Comparison of ENCODE assay signal across 8 mouse cellular contexts in the genomic region with DNA sequence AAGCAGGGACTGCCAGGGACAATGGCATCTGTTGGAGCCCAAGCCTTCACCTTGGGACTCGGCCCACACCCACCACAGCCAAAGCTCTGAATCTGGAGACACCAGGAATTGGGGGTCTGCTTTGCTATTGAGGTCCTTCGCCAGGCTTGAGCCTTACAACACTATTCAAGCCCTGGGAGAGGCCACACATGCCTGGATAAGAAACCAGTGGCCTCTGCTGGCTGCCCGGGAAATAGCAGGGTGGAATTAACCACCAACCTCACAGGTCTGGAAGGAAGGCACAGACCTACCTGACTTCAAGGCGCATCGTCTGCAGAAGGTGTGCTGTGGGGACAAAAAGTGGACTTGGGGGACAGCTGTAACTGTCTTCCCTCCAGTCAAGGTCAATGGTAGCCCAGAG. TPM values are rescaled to one million over a fixed set of nuclear protein-coding genes. Genes with fewer than 3 reads are reported as not detected.
DNase-seq lines count a peak whose midpoint lies in the region; ATAC-seq lines count a peak whose summit lies in the region.
"Had no signal": no experiment of that assay in that cellular context is flagged by ENCODE, and none has a peak within 500 bp of the region (broad histone marks: within the 10 kb centered on the region; RNA-seq: fewer than 3 reads in every experiment).

No protein-coding gene starts in this region.

- peak; percentile 59; the same call in 1 of the 2 replicates for ATAC-seq in lung, embryonic 16.5 days (ENCODE audit: low read depth)

- H3K4me3 ChIP-seq in lung, embryonic 16.5 days (ENCODE audit: low read length): peak overlapping the region; percentile 34
- H3K4me3 ChIP-seq: erythroblast, embryonic 14.5 days had no signal

- 45% methylated on average over 5 of the region's 5 CpGs for WGBS in lung, embryonic 16.5 days

- H3K27ac ChIP-seq in lung, embryonic 16.5 days (ENCODE audit: low read length): no peak overlapping the region

- no peaks in the 10 kb centered on the region for H3K4me1 ChIP-seq in lung, embryonic 16.5 days (replicated peaks; ENCODE audit: control insufficient read depth, insufficient read depth, low read length)

- intact Hi-C loops in heart, postnatal 14 days (cut with DNase I): loop anchor here (2.0 kb wide), 1 partner anchor 19 kb away; no protein-coding TSS in a partner anchor

- no peaks in the 10 kb centered on the region for H3K9me3 ChIP-seq in lung, embryonic 16.5 days (ENCODE audit: control insufficient read depth, low read length)

- peak overlapping the region; percentile 49 for H3K4me2 ChIP-seq in lung, embryonic 16.5 days (ENCODE audit: low read depth, low read length)

- no peaks in the 10 kb centered on the region for H3K27me3 ChIP-seq in lung, embryonic 16.5 days (ENCODE audit: control insufficient read depth, insufficient read depth, low read depth, low read length)

- H3K9ac ChIP-seq in lung, embryonic 16.5 days (ENCODE audit: low read length): peak overlapping the region; percentile 59; the same call in 1 of the 2 replicates

- peaks cover 53% of the 10 kb centered on the region for H3K36me3 ChIP-seq in lung, embryonic 16.5 days (ENCODE audit: control insufficient read depth, insufficient read depth, low read length)

- DNase-seq in 416B (ENCODE audit: low read depth) (peak; percentile 53), ES-CJ7 (ENCODE audit: low read depth, low spot score) (peak; percentile 58)
- peak; percentile 62 for DNase-seq in embryo, embryonic 11 days
- DNase-seq in heart, postnatal 14 days: peak; percentile 62 to 67
- DNase-seq in kidney, postnatal 36 days: peak; percentile 49 to 83
- peak; percentile 70 for DNase-seq in right cerebral cortex, postnatal 14 days

RNA-seq across cellular contexts. Expression of a gene that starts 14.1 kb away (rescaled TPM):
- 10 to 100 TPM; 57.2 to 65.5 TPM for total RNA-seq in heart, postnatal 14 days (2021)
- polyA plus RNA-seq in lung, embryonic 16.5 days (2015; fragmentation: Nextera tagmentation; extraction: Ambion mirVana): 90.9 and 93.5 TPM in 2 replicates

RNA-seq across cellular contexts. Expression of a gene that starts 20.4 kb away (rescaled TPM):
- total RNA-seq in heart, postnatal 14 days (2021): under 1 TPM; 0.19 to 0.34 TPM
- 2.6 and 4.9 TPM in 2 replicates for polyA plus RNA-seq in lung, embryonic 16.5 days (2015; fragmentation: Nextera tagmentation; extraction: Ambion mirVana)

RNA-seq across cellular contexts. Expression of a gene that starts 25.2 kb away (rescaled TPM):
- under 1 TPM; 0.10 to 0.43 TPM for total RNA-seq in heart, postnatal 14 days (2021)
- polyA plus RNA-seq in lung, embryonic 16.5 days (2015; fragmentation: Nextera tagmentation; extraction: Ambion mirVana): 0.59 and 0.96 TPM in 2 replicates
- polyA plus RNA-seq: erythroblast, embryonic 14.5 days had no signal

RNA-seq across cellular contexts. Expression of a gene that starts 34.7 kb away (rescaled TPM):
- total RNA-seq in heart, postnatal 14 days (2021): 10 to 100 TPM in 1 of 2 experiments, 1 to 10 TPM in 1; 10.0 to 10.8 TPM
- polyA plus RNA-seq in lung, embryonic 16.5 days (2015; fragmentation: Nextera tagmentation; extraction: Ambion mirVana): 28.1 and 29.8 TPM in 2 replicates

RNA-seq across cellular contexts. Expression of a gene that starts 36.0 kb away (rescaled TPM):
- 10 to 100 TPM; 58.0 to 63.2 TPM for total RNA-seq in heart, postnatal 14 days (2021)
- 21.6 and 23.6 TPM in 2 replicates for polyA plus RNA-seq in lung, embryonic 16.5 days (2015; fragmentation: Nextera tagmentation; extraction: Ambion mirVana)
